Mouse (Mus musculus) lung, adult 18-20 months (tissue): ENCODE measurements around the gene Naa38.

Experiments
- DNase-seq, 2 experiments: peaks; one replicate each; pipeline ENCODE4 v3.0.0; 2022; ENCODE audit warnings: mixed read lengths in 2 of 2

Gene Naa38

DNA sequence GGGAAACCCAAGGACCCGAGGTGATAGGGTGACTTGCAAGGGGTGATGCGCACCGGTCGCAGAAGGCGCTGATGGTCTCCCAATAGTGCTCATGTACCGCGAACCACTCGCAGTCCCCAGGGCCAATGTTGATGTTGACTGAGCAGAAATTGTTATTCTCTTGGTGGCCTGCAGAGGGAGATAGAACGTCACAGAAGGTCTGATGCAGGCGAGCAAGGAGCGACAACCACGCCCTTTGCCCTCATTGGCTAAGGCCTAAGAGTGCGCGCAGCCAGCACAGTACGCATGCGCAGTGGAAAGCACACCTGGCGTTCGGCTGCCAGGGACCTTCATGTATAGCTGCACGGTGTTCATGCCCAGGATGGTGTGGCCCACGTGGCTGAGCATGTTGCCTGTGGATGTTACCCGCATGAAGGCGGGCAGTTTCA is 5.9 kb downstream of the Naa38 start:
- peak; percentile 90 to 94 for DNase-seq

DNA sequence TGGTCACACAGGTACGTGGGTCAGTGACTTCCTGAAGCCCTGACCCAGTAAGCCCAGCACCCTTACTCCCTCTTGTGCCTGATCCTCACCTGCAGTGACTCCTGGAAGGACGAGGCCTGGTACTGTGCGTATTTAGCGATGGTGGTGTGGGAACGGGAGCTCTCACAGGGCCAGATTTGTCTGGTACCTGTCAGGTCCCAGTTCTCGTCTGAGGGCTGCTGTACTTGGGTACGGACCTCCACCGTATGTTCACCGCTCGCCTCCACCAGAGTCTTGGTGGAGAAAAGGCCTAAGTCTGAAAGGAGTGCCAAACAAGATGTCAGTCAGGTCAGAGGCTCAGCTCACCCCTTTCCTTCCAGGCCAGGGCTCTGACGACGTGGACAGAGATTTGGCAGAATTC is 6.7 kb downstream of the Naa38 start:
- DNase-seq = peak in 1 of 2 experiments; percentile 9

DNA sequence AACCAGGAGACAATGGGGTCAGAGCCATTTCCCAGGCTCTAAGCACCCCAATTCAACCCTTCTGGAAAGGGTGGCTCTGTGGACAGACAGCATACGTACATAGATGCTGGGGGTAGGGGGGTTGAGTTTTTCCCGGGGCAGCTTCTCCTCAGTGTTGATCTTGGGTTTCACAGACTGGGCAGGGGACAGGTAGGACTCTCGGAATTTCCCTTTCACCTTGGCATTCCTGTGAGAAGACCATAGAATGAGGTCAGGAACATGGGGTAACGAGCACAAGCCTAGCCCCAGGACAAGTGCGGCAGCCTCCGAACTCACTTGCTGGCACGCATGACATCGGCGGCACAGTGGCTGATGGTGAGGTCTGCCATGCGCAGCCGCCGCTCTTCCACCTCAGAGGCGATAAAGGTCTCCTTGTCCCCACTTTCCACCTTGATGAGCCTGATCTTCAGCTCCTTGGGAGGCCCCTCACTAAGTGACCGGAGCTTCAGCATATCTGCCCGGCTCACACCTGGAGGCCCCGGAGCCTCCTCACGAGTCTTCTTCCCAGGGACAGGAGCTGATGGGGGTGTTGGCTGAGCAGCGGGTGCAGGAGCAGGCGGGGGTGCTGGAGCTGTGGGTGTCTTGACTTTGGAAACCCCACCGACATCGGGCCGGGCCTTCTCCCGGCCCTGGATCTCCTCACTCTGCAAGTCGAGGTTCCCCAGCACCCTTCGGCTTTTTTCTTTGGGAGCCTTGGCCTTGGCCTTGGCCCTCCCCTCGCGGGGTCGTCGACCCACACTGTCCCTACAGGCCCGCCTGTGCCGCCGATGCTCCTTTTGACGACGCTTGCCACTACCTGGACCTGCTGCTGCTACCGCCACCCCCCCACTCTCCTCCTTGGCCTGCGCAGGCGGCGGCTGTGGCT is 8.7 kb downstream of the Naa38 start:
- DNase-seq = peak in 1 of 2 experiments; percentile 6

DNA sequence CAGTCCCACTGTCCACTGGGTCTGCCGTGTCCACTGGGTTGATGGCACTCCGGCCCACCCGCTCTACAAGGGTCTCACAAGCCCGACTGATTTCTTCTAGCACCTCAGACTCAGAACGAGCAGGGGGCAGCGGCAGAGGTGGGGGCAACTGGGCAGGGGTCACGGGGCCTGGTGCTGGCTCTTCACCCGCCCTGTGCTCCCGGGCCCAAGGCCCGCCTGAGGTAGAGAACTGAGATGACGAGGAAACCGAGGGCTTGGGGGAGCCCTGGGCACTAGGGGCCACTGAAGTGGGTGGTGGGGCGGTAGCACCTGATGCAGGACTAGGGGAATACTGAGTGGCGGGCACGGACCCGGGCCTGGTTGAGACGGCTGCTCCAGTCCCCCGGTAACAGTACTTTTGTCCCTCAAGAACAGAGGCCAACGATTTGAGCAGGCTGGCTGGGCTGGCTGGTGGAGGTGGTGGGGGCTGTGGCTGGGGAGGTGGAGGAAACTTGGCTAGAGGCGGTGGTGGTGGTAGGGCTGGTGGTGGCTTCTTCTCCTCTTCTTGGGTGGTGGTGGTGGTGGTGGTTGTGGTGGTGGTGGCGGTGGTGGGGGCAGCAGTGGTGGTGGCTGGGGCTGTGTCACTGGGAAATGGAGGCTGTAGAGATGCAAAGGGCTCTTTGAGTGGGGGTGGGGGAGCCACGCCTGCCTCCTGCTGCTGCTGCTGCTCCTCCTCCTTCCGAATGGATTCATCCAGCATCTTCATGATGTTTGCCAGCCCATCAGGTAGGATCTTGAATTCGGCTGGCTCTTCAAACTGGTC is 9.5 kb downstream of the Naa38 start:
- peak in 1 of 2 experiments; percentile 6 for DNase-seq

DNA sequence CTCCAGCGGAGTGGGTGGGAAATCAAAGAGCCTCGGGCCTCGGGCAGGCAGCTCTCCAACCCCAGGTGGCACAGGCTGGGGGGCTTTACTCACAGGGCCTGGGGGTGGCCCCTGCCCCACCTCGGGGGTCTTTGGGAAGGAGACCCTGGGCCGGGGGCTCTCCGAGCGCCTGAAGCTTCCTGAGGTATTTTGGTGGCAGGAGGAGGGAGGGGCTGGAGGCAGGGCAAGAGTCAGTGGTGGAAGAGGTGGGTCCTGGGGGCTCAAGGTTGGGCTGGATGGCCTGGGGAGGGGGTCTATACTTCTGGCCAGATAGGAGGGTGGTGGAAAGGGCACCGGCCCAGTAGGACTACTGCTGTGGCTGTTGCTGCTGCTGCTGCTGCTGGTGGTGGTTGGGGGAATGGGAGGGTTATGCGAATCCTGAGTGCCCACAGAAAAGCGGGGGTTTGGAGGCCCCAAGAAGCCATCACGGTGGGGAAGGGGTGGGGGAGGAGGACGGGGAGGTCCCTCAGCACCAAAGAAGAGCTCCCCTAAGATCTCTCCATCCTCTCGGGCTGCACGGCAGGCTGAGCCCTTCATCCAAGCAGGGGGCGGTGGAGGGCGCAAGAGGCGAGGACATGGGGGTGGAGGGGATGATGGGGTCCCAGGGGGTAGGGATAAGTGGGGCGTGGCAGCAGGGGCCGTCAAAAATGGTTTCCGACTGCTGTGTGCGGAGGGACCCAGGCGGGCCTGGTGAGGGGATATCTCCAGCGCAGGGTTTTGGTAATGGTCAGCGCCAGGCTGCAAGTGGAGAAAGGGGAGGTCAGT is 10.3 kb downstream of the Naa38 start:
- no peak for DNase-seq

DNA sequence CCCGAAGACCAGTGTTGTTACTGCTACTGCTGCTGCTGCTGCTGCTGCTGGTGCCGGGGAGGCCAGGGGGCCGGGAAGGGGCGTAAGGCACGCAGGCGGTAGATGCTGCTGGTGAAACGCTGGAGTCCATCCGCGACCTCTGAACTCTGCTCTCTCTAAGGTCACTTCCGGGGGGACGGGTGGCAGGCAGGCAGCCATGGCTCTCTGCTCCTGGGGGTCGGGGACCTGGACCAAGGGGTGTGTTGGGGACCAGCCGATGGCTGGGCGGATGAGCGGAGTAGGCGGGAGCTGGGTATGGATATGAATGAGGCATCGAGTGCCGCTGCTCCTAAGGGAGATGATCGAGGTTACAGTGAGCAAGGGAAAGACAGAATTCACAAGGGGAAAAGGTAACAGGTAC is 11.0 kb downstream of the Naa38 start:
- DNase-seq = peak in 1 of 2 experiments; percentile 9

DNA sequence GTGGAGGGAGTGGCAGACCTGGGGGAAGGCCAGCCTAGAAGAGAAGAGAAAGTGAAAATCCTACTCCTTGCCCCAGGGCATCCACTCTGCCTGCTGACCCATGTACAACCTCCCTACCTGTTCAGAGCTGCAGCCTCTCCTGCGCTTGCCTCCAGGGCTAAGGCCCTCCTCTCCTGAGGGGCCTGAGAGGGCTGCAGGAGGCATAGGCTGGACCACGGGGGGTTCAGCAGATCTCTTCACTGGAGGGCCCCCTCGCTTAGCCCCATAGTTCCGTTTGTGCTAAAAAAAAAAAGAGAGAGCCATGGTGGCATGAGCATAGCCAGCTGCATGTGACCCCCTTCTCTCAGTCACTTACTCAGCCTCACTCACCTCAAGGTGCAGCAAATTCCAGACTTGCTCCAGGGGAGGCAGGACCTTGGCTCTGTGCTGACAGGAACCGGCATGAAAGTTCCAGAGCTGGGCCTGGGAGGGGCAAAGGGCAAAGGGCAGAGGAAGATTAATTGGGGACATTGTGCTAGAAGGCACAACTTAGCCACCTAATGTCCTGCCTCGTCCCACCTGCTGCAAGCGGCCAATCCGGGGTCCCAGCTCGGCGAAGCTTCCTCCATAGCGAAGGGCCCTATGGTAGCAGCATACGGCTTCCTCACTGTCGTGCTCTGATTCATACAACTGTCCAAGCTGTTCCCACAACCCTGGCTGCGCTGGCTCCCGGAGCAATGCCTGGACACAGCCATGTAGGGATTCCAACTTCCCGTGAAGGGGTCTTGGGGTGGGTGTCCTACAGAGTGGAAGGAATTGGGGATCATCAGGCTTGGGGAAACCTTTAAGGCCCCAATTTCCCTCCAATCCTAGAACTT is 11.8 kb downstream of the Naa38 start:
- peak in 1 of 2 experiments; percentile 6 for DNase-seq

DNA sequence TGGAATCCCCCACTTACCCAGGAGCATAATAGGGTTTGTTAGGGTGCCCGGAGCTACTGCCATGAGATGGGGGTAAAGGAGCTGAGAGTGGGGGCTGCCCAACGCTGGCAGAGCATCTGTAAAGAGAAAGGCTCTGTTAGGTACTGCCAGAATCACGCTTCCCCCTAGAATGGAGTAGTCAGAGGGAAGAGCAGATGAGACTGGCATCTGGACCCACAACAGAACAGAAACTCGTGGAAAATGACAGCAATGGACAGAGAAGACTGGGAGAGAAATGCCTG is 12.4 kb downstream of the Naa38 start:
- no peak for DNase-seq

DNA sequence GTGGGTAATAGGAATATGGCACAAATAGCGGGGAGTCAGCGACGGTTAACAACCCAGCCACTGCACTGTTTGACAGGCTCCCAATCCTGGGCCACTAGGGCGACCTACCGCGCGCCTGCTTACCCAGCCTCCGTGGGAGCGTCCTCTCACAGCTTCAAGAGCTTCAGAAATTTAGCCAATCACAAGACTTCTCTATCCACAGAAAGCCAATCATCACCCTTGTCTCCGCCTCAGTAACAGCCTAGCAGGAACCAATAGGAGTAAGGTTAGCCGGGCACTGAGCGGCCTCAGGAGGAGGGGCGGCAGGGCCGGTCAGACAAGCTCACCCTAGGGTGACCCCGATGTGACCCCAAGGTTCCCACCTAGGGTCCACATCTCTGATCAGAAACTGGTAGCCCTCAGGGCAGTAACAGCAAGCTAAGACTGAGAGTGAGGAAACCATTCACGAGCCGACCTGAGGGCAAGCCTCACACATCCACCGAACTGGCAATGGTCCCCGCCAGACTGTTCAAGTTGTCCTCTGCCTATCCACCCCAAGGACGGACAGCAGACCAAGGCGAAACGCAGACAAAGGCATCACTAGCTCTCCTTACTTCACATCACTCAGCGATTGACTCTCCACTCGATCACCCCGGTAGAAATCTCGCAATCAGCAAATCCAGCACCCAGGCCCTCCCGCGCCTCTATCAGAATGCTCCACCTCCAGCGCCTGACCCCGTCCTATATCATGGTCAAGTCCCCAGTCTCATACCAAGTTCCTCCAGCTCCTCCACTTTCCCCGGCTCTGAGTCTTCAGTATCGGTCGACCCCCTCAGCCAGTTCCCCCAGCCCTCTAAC is 13.5 kb downstream of the Naa38 start:
- DNase-seq = peak; percentile 88 to 91

DNA sequence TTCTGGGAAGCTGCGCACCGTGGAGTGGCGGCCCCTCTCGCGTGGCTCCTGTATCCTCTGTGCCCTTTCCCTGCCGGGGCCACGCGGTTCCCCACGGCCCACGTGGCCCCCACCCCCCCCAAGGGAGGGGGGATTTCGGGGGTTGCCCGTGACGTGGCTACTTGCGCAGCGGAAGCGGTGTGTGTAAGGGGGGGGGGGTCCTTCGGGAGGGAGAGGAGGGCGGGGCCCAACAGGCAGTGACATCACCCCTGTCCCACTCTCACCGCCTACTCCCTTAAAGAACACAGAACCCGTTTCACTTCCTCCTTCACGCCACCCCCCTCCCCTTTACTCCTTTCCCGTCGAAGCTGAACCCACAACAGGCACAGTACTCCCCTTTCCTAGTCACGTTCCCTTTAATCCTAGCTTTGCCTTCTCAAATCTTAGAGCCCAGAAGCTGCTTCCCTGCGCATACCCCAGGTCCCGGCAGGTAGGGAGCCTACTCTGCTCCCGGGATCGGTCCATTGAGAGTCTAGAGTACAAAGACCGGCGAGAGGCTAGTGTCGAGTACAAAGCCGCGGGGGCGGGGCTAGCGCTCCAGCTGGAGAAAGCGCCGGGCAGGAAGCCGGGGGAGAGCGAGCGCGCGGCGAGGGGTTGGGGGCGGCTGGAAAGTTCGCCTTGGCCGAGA is 14.2 kb downstream of the Naa38 start:
- peak; percentile 85 to 87 for DNase-seq

DNA sequence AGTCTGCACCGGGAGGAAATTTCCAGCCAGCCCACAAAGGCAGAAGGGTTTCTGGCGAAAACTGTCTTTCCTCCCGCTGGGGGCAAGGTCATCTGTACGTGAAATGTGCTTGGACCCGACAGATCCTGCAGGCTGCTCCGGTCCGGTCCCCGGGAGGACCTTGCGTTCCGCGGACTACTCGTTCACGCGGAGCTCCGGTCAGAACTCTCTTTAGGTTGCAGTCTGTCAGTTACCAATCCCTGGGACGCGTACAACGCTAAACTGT is 14.7 kb downstream of the Naa38 start:
- no peak for DNase-seq

DNA sequence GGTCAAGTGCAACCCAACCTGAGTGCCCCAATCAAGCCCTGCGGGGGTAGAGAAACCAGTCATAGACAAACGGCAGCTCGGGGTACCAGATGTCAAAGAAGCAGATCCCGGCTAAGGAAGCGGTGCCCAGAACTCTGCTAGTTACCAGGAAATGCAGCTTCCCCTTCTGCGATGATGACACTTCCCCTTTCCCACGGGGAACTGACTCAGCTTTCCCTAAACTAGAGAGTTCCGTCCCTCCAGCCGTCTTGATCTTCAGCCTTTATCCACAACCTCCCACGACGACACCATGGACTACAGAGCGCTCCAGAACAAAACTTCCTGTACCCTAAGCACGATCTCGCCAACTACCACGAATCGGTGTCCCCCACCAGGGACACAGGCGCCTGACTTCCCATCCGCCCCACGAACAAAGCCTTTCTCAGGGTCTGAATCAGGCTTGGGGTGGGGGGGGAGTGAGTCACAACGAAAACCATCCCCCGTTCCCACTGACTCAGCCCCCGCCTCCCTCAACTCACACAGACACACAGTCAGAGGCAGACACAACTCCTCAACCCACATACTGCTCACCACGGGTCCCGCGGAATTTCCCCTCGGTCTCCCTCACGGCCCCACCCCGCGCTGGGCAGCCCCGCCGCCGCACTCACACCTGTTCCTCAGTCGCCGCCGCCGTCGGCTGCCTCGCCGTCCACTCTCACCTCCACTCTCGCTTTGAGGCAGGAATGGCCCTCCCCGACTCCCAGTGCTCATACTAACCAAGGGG is 15.2 kb downstream of the Naa38 start:
- DNase-seq = peak; percentile 82 to 83

DNA sequence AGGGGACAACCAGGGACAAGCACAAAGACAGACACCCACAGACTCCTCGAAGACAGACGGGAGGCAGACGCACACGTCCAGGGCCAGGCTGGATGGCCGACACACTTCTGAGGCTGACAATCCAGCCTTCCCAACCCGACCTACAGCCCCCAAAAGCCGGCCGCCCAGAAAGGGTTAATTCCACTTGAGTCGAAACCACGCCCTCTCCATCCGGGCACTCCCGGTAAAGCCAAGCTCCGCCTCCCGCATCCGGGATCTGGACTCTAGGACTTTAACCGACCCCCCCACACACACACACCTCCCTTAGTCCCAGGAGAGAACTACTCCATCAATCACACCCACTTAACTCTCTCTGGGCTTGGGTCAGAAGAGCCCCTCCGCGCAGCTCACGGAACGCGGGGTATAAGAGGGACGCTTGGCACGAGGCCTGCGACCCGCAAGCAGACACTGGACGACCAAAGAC is 15.8 kb downstream of the Naa38 start:
- peak; percentile 93 to 94 for DNase-seq

DNA sequence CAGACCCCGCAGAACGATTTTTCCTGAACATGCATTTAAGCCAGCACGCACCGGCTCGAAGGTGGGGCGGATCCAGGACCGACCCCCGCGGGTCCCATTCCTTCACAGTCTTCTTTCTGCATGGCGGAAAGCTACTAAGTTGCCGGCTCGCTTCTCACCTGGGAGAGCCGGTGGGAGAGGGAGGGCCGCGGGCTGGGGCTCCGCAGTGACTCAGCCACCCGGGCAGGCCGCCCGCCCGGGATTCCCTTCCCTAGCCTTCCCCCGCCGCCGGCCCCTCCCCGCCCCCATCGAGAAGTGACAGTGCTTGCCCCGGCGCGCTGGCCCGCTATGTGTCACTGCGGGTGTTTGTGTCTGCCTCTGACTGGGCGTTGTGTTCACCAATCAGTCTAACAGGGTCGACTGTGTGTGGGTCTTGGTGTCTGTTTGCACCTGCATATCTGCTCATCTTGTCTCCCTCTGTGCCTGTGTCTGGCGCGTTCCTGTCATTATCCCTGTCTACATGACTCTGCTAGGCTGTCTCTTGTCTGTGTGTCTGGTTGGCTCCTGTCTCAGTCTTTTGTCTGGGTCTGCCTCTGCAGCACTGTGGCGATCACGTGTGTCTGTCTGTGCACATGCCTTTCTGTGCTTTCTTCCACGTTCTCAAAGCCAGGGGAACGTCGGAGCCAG is 16.4 kb downstream of the Naa38 start:
- DNase-seq = peak; percentile 70 to 77

DNA sequence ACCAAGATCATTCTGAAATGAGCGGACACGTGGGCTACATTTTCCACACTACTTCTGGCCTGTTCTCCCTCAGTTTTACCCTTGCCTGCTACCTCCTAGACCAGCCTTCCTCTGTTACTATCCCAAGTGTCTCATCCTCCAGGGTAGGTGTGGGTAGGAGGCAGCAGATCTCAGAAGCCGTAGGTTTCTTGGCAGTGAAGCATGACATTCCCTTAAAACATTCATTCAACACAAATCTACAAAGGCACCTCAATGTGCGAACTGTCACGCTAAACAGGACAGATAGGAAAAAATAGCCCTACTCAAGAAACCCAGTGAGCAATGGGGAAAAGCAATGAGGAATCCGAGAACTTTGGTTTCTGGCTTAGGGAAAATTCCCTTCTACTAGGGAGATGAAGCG is 17.3 kb downstream of the Naa38 start:
- DNase-seq = no peak

DNA sequence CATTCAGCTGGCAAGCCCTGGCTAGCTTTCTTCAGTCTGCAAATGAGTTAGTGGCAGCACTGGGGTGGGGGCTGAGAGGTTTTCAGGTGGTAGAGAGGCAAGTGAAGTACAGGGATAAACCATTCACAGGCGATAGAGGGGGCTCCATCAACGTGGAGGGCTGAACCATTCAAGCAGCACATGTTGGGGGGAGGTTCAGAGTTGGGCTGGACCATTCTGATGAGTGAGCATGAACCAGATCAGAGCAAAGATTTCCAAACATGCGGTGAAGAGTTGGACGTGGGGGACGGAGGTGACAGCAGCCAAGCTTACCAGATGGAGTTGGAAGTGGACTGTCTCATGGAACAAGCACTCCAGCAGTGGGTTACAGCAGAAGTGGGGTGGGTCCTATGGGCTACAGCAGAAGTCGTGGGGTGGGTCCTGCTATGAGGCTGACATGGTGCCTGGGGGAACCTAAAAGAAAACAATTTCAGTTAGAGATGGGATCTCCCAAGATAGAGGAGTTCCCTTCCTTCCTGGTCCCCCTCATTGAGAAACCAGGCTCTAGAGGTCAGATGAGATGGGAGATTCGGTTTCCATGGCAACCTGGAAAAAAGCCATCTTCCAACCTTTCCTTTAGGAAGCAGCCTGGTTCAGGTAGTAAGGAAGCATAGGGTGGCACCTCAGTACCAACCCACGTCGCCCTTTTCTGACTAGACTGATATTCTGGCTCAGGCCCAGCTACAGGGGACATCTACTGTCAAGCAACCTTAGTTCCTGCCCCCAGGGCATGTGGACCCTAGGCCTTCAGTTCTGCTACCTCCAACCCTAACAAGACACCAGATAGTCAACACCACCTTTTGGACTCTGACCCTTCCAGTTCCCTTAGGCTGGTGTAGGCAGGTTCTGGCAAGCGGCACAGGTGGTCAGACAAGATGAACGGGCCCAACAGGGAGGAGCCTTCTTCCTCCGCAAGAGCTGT is 18.2 kb downstream of the Naa38 start, which contains the start of gene Kdm6b:
Gene Kdm6b (minus strand): TSS at position 455 of the 961 bp plus-strand sequence.
- DNase-seq = peak in 1 of 2 experiments; percentile 38

DNA sequence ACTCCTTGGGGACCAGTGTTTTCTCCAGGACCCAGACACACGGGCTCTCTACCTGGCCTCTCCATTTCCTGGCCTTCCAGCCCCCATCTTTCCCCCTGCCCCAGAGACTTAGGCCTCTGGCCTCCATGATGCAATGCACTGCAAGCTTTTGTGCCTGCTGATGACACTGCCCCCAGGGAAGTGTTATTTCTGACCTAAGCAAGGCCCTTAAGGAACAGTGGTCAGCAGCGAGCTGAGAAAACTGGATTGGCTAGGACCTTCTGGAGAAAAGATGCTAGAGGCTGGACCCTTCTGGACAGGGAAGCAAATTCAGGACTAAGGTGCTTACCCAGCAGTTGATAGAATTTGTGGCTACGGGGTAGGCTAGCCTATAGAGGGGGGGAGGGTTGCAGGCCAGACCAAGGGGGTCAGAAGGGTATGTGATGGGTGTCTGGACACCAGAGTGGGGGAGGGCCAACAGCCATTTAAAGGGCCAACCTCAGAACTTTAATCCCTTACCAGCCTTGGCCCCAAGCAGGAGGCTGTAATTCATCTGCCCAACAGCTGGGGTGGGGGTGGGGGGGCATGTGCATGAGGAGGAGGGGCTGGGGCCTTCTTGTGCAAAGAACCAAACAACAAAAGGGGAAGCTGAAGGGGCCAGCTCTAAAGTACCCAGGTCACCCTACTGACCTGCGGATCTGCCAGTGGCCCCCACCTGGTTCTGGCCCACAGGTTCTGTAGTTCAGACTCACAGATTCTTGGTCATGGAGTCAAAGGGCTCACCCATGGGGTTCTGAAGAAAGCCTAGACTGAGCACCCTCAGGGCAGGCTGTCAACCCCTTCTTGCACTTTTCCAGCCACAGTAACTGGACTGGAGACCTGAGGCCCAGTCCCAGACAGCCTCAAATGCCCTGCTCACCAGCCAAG is 19.4 kb downstream of the Naa38 start:
- DNase-seq = no peak
